Mouse (Mus musculus) G1E (cell line): ENCODE data around the gene Arih1. TPM values are rescaled to one million over a fixed set of nuclear protein-coding genes. Genes with fewer than 3 reads are reported as not detected.

Experiments
- ATAC-seq: 2 replicates; pipeline ENCODE4 v1.8.0; 2016; ENCODE audit warnings: mild to moderate bottlenecking; ENCODE audit not compliant: insufficient number of reproducible peaks, poor library complexity, low FRiP score, severe bottlenecking; ENCODE audit errors: extremely low read depth
- DNase-seq: peaks from one replicate; pipeline ENCODE4 v3.0.0; 2012; ENCODE audit warnings: low spot score
- H3K27me3 ChIP-seq: 2 replicates; pipeline ENCODE4 v1.6.1; 2012; ENCODE audit warnings: mild to moderate bottlenecking, low read length, inconsistent platforms; ENCODE audit not compliant: insufficient read depth
- H3K36me3 ChIP-seq: replicated peaks from 2 replicates; pipeline ENCODE3; 2012; ENCODE audit warnings: mild to moderate bottlenecking, inconsistent platforms
- H3K4me1 ChIP-seq: 2 replicates; pipeline ENCODE4 v1.6.1; 2012; ENCODE audit warnings: low read depth, low read length, inconsistent platforms, mixed read lengths; ENCODE audit not compliant: insufficient read depth
- H3K4me3 ChIP-seq: 2 replicates; pipeline ENCODE4 v1.5.1; 2012; ENCODE audit warnings: low read depth, mild to moderate bottlenecking, inconsistent platforms, low read length, moderate library complexity, mixed read lengths
- H3K9me3 ChIP-seq: replicated peaks from 2 replicates; pipeline ENCODE4 v1.6.1; 2012; ENCODE audit warnings: inconsistent platforms
- CTCF ChIP-seq: IDR thresholded peaks from 2 replicates; pipeline ENCODE4 v1.5.1; 2012; ENCODE audit warnings: low read depth, low read length, inconsistent platforms, mixed read lengths
- GATA1 ChIP-seq: IDR thresholded peaks from 2 replicates; pipeline ENCODE4 v1.6.1; 2012; ENCODE audit warnings: borderline replicate concordance, low read length, inconsistent platforms, mixed read lengths
- GATA2 ChIP-seq: IDR thresholded peaks from 2 replicates; pipeline ENCODE4 v1.6.1; 2012; ENCODE audit warnings: low read depth, low read length, inconsistent platforms, borderline replicate concordance
- POLR2AphosphoS5 ChIP-seq: IDR thresholded peaks from 2 replicates; pipeline ENCODE4 v1.6.1; 2012; ENCODE audit warnings: low read depth, low read length, inconsistent platforms; ENCODE audit not compliant: insufficient replicate concordance
- TAL1 ChIP-seq: conservative IDR thresholded peaks from 2 replicates; pipeline ENCODE4 v1.6.1; 2012; ENCODE audit warnings: low read depth, low read length, inconsistent platforms, mixed read lengths
- polyA plus RNA-seq: library from polyadenylated mRNA; stranded (reverse); fragments of >175 nt; gene quantifications from 2 replicates; pipeline ENCODE4 v1.2.3, GENCODE M21; 2012
- total RNA-seq, 2 experiments: library from RNA; stranded (forward) in 1 of 2; stranded (reverse) in 1 of 2; fragments of 200-1000 nt in 1 of 2; fragments of >200 nt in 1 of 2; fragmentation: Nextera tagmentation in 1 of 2; gene quantifications; 2 replicates each; pipeline ENCODE4 v1.2.3; 2014 to 2017

The Arih1 gene
- total and polyA plus RNA-seq, 3 experiments: 47.5 to 207 (median 89.3) TPM

- Histone ChIP-seq H3K4me3 (no peak overlapping the region), H3K9me3 (no peaks in the 10 kb centered on the region), H3K4me1 (no peaks in the 10 kb centered on the region), H3K36me3 (no peaks in the 10 kb centered on the region), H3K27me3 (peaks cover 2% of the 10 kb centered on the region; the same call in 1 of the 2 replicates)
- TF ChIP-seq TAL1 (no peak), GATA2 (no peak), CTCF (no peak), GATA1 (no peak), POLR2AphosphoS5 (no peak)
- DNase-seq: no peak
- ATAC-seq: no peak
Measured at GRCm38 (mm10) chr9:59508146-59508545, 21.7 kb upstream of the Arih1 start.

GRCm38 (mm10) chr9:59487331-59487730 is 913 bp upstream of the Arih1 start:
- DNase-seq: no peak
- H3K9me3 ChIP-seq: no peaks in the 10 kb centered on the region
- peak overlapping the region; percentile 97 for H3K4me3 ChIP-seq
- no peak for TF ChIP-seq TAL1
- no peak for TF ChIP-seq GATA1
- TF ChIP-seq GATA2: no peak
- TF ChIP-seq POLR2AphosphoS5: no peak
- TF ChIP-seq CTCF: no peak
- peaks cover 6% of the 10 kb centered on the region for H3K36me3 ChIP-seq
- H3K4me1 ChIP-seq: peaks cover 15% of the 10 kb centered on the region; the same call in 1 of the 2 replicates
- ATAC-seq: no peak
- no peaks in the 10 kb centered on the region for H3K27me3 ChIP-seq

- DNase-seq: peak; percentile 55
- Histone ChIP-seq H3K4me3 (peak overlapping the region; percentile 97), H3K36me3 (peaks cover 7% of the 10 kb centered on the region), H3K9me3 (no peaks in the 10 kb centered on the region), H3K27me3 (no peaks in the 10 kb centered on the region), H3K4me1 (peaks cover 16% of the 10 kb centered on the region; the same call in 1 of the 2 replicates)
- ATAC-seq: no peak
- no peak for TF ChIP-seq TAL1
- TF ChIP-seq GATA2: no peak
- no peak for TF ChIP-seq GATA1
- TF ChIP-seq CTCF: no peak
Measured at GRCm38 (mm10) chr9:59486076-59486518, 321 bp downstream of the Arih1 start.

GRCm38 (mm10) chr9:59485511-59486075 is 825 bp downstream of the Arih1 start:
- no peak for TF ChIP-seq TAL1
- no peak for TF ChIP-seq POLR2AphosphoS5
- no peak for TF ChIP-seq GATA1
- TF ChIP-seq GATA2: no peak
- TF ChIP-seq CTCF: no peak
- peaks cover 7% of the 10 kb centered on the region for H3K36me3 ChIP-seq
- ATAC-seq: no peak

GRCm38 (mm10) chr9:59484760-59485159 is 1.7 kb downstream of the Arih1 start:
- peaks cover 20% of the 10 kb centered on the region; the same call in 1 of the 2 replicates for H3K4me1 ChIP-seq
- H3K9me3 ChIP-seq: no peaks in the 10 kb centered on the region
- peaks cover 10% of the 10 kb centered on the region for H3K36me3 ChIP-seq
- no peak for DNase-seq
- ATAC-seq: no peak
- TF ChIP-seq CTCF: no peak
- TF ChIP-seq TAL1: no peak
- TF ChIP-seq GATA1: no peak
- TF ChIP-seq GATA2: no peak
- no peak for TF ChIP-seq POLR2AphosphoS5
- peak overlapping the region; percentile 97 for H3K4me3 ChIP-seq
- H3K27me3 ChIP-seq: no peaks in the 10 kb centered on the region

More at GRCm38 (mm10) chr9:59485511-59486075, 825 bp downstream of the Arih1 start:
- peak; percentile 51 for DNase-seq
- H3K4me3 ChIP-seq: peak overlapping the region; percentile 97
- H3K9me3 ChIP-seq: no peaks in the 10 kb centered on the region
- H3K4me1 ChIP-seq: peaks cover 20% of the 10 kb centered on the region; the same call in 1 of the 2 replicates
- H3K27me3 ChIP-seq: no peaks in the 10 kb centered on the region

GRCm38 (mm10) chr9:59482419-59482818 is 4.0 kb downstream of the Arih1 start:
- TF ChIP-seq CTCF (peak; percentile 46; the same call in 1 of the 2 replicates), GATA2 (no peak)
- no peak for ATAC-seq
- Histone ChIP-seq H3K36me3 (peaks cover 16% of the 10 kb centered on the region), H3K4me3 (no peak overlapping the region), H3K9me3 (no peaks in the 10 kb centered on the region), H3K4me1 (peaks cover 27% of the 10 kb centered on the region), H3K27me3 (no peaks in the 10 kb centered on the region)
- no peak for DNase-seq
